Mouse (Mus musculus) central nervous system, embryonic 14 days (tissue): ENCODE measurements around the gene Crlf2. TPM values are rescaled to one million over a fixed set of nuclear protein-coding genes. Genes with fewer than 3 reads are reported as not detected.

Experiments
- polyA plus RNA-seq: library from polyadenylated mRNA; depleted of rRNA; stranded (reverse); fragments of >200 nt; gene quantifications from 2 replicates; pipeline ENCODE4 v1.2.3, GENCODE M21; 2012; rRNA removed

Crlf2 gene
- polyA plus RNA-seq, result 20.8 and 26.5 TPM in 2 replicates

DNA sequence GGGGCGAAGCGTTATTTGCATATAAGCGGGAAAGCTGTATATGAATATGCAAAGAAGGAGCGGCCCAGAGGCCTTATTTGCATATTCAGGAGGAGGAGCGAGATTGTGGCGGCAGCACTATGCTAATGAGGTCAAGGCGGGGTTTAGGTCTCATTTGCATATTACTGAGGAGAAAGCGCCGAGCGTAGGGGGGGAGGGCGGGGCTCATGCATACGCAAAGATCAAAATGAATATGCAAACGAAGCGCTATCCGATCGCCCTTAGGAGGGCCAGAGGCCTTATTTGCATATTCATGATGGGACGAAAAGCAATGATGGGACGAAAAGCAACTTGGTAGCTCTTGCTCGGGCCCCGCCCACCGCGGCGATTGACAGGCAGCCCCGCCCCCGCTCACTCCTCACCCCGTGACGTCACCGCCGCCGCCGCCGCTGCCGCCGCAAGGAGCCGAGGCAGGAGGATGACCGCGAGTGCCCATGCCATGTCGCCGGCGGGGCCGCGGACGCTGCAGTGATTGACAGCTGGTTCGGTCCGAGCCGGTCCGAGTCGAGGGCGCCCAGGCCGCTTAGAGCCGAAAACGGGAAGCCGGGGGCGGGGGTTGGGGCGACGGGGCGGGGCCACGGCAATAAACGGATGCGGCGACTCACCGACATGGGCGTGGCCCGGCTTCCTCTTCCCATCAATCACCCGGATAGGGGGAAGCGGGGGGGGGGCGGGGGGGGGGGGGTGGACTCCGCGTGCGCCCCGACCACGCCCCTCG lies at the start of gene Crlf2:
Crlf2 (minus strand) TSS at position 590 of the 757 bp plus-strand sequence.

Other genes starting within 250 kb of the Crlf2 start
- gene Vmn2r16, start 228.8 kb downstream of the Crlf2 start, polyA plus RNA-seq, result not detected in 2 replicates
- gene Vmn2r17, start 139.3 kb downstream of the Crlf2 start, polyA plus RNA-seq, result not detected in 2 replicates
- 0.80 and 0.88 TPM in 2 replicates for gene 5430403G16Rik, start 132.0 kb upstream of the Crlf2 start, polyA plus RNA-seq
- gene 4930522L14Rik, start 192.9 kb upstream of the Crlf2 start, polyA plus RNA-seq, result 3.0 and 3.2 TPM in 2 replicates